Mouse (Mus musculus) kidney, postnatal 0 days (tissue): ENCODE measurements around the gene Pde4d. TPM values are rescaled to one million over a fixed set of nuclear protein-coding genes. Genes with fewer than 3 reads are reported as not detected.

Experiments used
- ATAC-seq: fragments of 200-750 bp; cut with Nextera tagmentation; replicated peaks from 2 replicates; pipeline ENCODE4 v1.8.0; 2017; ENCODE audit warnings: low read depth, moderate number of reproducible peaks, moderate TSS enrichment, moderate library complexity; ENCODE audit not compliant: low FRiP score
- DNase-seq: peaks from one replicate; pipeline ENCODE4 v3.0.0-alpha.2; 2016; ENCODE audit warnings: low spot score
- H3K27ac ChIP-seq: fragments of 300-500 bp; sonication (generic); 2 replicates; pipeline ENCODE4 v1.5.1; 2014; ENCODE audit warnings: mild to moderate bottlenecking
- H3K27me3 ChIP-seq: fragments of 300-500 bp; sonication (generic); 2 replicates; pipeline ENCODE4 v1.6.1; 2014; ENCODE audit warnings: low read length, mixed read lengths; ENCODE audit not compliant: insufficient read depth
- H3K36me3 ChIP-seq: fragments of 300-500 bp; sonication (generic); 2 replicates; pipeline ENCODE4 v1.6.1; 2014; ENCODE audit warnings: low read length, mixed read lengths; ENCODE audit not compliant: insufficient read depth
- H3K4me1 ChIP-seq: fragments of 300-500 bp; sonication (generic); replicated peaks from 2 replicates; pipeline ENCODE4 v1.6.1; 2014; ENCODE audit warnings: antibody characterized with exemption, low read length, mixed read lengths; ENCODE audit not compliant: insufficient read depth
- H3K4me2 ChIP-seq: fragments of 300-500 bp; sonication (generic); 2 replicates; pipeline ENCODE4 v1.6.1; 2014; ENCODE audit warnings: mild to moderate bottlenecking, low read length, moderate library complexity, mixed read lengths
- H3K4me3 ChIP-seq: fragments of 300-500 bp; sonication (generic); replicated peaks from 2 replicates; pipeline ENCODE4 v1.5.1; 2014; ENCODE audit warnings: low read depth, low read length
- H3K9ac ChIP-seq: fragments of 300-500 bp; sonication (generic); 2 replicates; pipeline ENCODE4 v1.6.1; 2014; ENCODE audit warnings: low read depth, low read length
- H3K9me3 ChIP-seq: fragments of 300-500 bp; sonication (generic); replicated peaks from 2 replicates; pipeline ENCODE4 v1.6.1; 2016; ENCODE audit warnings: low read length, inconsistent platforms, mixed read lengths
- CTCF ChIP-seq: IDR thresholded peaks from 2 replicates; pipeline ENCODE4 v1.5.1; 2016; ENCODE audit warnings: antibody characterized with exemption, low read depth, mild to moderate bottlenecking, moderate library complexity
- WGBS: fragments of 180-500 bp; shearing (Covaris S2); extraction: QIAGEN DNeasy Blood & Tissue Kit; methylation state at CpG from one replicate; pipeline ENCODE4 v1.1.7; 2014; 5-methylcytosine and 5-hydroxymethylcytosine counted together
- polyA plus RNA-seq: library from polyadenylated mRNA; unstranded; fragments of >200 nt; fragmentation: Nextera tagmentation; extraction: Ambion mirVana; gene quantifications from 2 replicates; pipeline ENCODE4 v1.2.1, GENCODE M21; 2015

The Pde4d gene
- polyA plus RNA-seq, 1 experiment from 2014 or later = 7.1 TPM

GRCm38 (mm10) chr13:108666579-108666978 is 216.8 kb downstream of the Pde4d start:
- no peak for DNase-seq
- no peak overlapping the region for H3K4me3 ChIP-seq
- no peak overlapping the region for H3K9ac ChIP-seq
- H3K27me3 ChIP-seq = no peaks in the 10 kb centered on the region
- no peak overlapping the region for H3K27ac ChIP-seq
- ATAC-seq = no peak
- H3K4me2 ChIP-seq = no peak overlapping the region
- H3K4me1 ChIP-seq = no peaks in the 10 kb centered on the region
- H3K36me3 ChIP-seq = no peaks in the 10 kb centered on the region
- no peak for TF ChIP-seq CTCF
- no peaks in the 10 kb centered on the region for H3K9me3 ChIP-seq

- no peak overlapping the region for H3K27ac ChIP-seq
- H3K27me3 ChIP-seq = no peaks in the 10 kb centered on the region
- TF ChIP-seq CTCF = no peak
- no peak overlapping the region for H3K4me2 ChIP-seq
- no peaks in the 10 kb centered on the region for H3K4me1 ChIP-seq
- no peak overlapping the region for H3K4me3 ChIP-seq
- DNase-seq (no peak), ATAC-seq (no peak)
- H3K36me3 ChIP-seq = no peaks in the 10 kb centered on the region
- 91% methylated on average over 1 of the region's 1 CpGs for WGBS
- no peak overlapping the region for H3K9ac ChIP-seq
- H3K9me3 ChIP-seq = no peaks in the 10 kb centered on the region
Measured at GRCm38 (mm10) chr13:108667077-108667476, 217.3 kb downstream of the Pde4d start.

GRCm38 (mm10) chr13:108677056-108677455 is 227.3 kb downstream of the Pde4d start:
- no peak for TF ChIP-seq CTCF
- ATAC-seq (no peak), DNase-seq (no peak)
- Histone ChIP-seq H3K9ac (no peak overlapping the region), H3K4me3 (no peak overlapping the region), H3K4me2 (no peak overlapping the region), H3K4me1 (no peaks in the 10 kb centered on the region), H3K27me3 (no peaks in the 10 kb centered on the region), H3K36me3 (no peaks in the 10 kb centered on the region), H3K9me3 (no peaks in the 10 kb centered on the region), H3K27ac (no peak overlapping the region)

- no peak for TF ChIP-seq CTCF
- Histone ChIP-seq H3K4me2 (no peak overlapping the region), H3K4me3 (no peak overlapping the region), H3K36me3 (no peaks in the 10 kb centered on the region), H3K9ac (no peak overlapping the region), H3K27me3 (no peaks in the 10 kb centered on the region), H3K27ac (no peak overlapping the region), H3K9me3 (no peaks in the 10 kb centered on the region), H3K4me1 (no peaks in the 10 kb centered on the region)
- WGBS = 94% methylated on average over 4 of the region's 4 CpGs
- no peak for DNase-seq
- ATAC-seq = no peak
Measured at GRCm38 (mm10) chr13:108683018-108683417, 233.3 kb downstream of the Pde4d start.

- Histone ChIP-seq H3K4me1 (no peaks in the 10 kb centered on the region), H3K36me3 (no peaks in the 10 kb centered on the region), H3K27ac (no peak overlapping the region), H3K9ac (no peak overlapping the region), H3K9me3 (no peaks in the 10 kb centered on the region), H3K27me3 (no peaks in the 10 kb centered on the region), H3K4me2 (no peak overlapping the region), H3K4me3 (no peak overlapping the region)
- DNase-seq (no peak), ATAC-seq (no peak)
- WGBS = 76% methylated on average over 7 of the region's 7 CpGs
- no peak for TF ChIP-seq CTCF
Measured at GRCm38 (mm10) chr13:108685817-108686216, 236.1 kb downstream of the Pde4d start.

GRCm38 (mm10) chr13:108686262-108686661 is 236.5 kb downstream of the Pde4d start:
- no peak for DNase-seq
- WGBS = 77% methylated on average over 2 of the region's 2 CpGs

GRCm38 (mm10) chr13:108686807-108687206 is 237.1 kb downstream of the Pde4d start:
- Histone ChIP-seq H3K27ac (no peak overlapping the region), H3K4me1 (no peaks in the 10 kb centered on the region), H3K4me2 (no peak overlapping the region), H3K4me3 (no peak overlapping the region), H3K9ac (no peak overlapping the region), H3K27me3 (no peaks in the 10 kb centered on the region), H3K9me3 (no peaks in the 10 kb centered on the region), H3K36me3 (no peaks in the 10 kb centered on the region)
- 50% methylated on average over 4 of the region's 4 CpGs for WGBS
- no peak for TF ChIP-seq CTCF
- DNase-seq = peak; percentile 11
- no peak for ATAC-seq

More at GRCm38 (mm10) chr13:108686262-108686661, 236.5 kb downstream of the Pde4d start:
- no peak overlapping the region for H3K27ac ChIP-seq
- H3K4me3 ChIP-seq = no peak overlapping the region
- H3K9me3 ChIP-seq = no peaks in the 10 kb centered on the region
- no peaks in the 10 kb centered on the region for H3K27me3 ChIP-seq
- H3K9ac ChIP-seq = no peak overlapping the region
- no peaks in the 10 kb centered on the region for H3K36me3 ChIP-seq
- no peaks in the 10 kb centered on the region for H3K4me1 ChIP-seq
- no peak for TF ChIP-seq CTCF
- ATAC-seq = no peak
- no peak overlapping the region for H3K4me2 ChIP-seq
